Mouse (Mus musculus) heart, postnatal 25 days (tissue): ENCODE data around the gene Olfr239. TPM values are rescaled to one million over a fixed set of nuclear protein-coding genes. Genes with fewer than 3 reads are reported as not detected.
"Not testable (repeated sequence)": the region's sequence is repeated elsewhere in the genome, so short reads cannot be mapped to it uniquely, and the experiment has no call there.

ENCODE experiments used
- DNase-seq: peaks from one replicate; pipeline ENCODE4 v3.0.0; 2022; ENCODE audit warnings: low spot score
- intact Hi-C: fragments of 180-260 bp; cut with DNase I; formaldehyde crosslinking; loops from one replicate; pipeline ENCODE4 v1.15.1; 2025
- total RNA-seq, 2 experiments: library from RNA; stranded (reverse); gene quantifications; 2 replicates each; pipeline ENCODE4 v1.2.3; 2021

Gene Olfr239
- total RNA-seq: not detected

DNA sequence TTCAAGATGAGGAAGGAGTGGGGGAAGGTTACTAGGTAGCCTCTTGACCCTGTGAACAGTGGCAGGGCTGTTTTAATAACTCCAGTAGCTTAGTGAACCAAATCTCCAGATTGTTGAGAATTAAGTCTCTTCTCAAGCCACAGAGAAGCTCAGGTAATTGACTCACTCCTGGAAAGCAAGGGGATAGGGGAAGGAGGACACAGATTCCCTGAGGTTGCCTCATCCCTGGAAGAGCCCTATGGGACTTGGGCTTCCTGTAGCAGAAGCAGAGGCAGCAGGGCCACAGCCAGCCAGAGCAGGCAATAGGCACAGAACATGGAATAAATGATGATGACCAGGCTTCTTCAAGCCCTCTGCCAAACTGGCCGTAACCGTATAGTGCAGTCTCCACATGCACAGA lies at the start of gene Olfr239:
Olfr239 (plus strand) TSS at position 301 of the 400 bp plus-strand sequence.
- DNase-seq, intact Hi-C loops: not testable (repeated sequence)

DNA sequence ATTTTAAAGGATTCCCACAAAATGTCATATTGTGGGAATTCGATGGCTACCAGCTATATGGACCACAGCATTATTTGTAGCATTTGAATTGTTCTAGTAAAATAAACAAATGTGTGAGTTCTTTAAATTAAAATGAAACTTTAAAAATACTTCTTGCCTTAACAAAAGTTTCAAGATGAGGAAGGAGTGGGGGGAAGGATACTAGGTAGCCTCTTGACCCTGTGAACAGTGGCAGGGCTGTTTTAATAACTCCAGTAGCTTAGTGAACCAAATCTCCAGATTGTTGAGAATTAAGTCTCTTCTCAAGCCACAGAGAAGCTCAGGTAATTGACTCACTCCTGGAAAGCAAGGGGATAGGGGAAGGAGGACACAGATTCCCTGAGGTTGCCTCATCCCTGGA lies 23.0 kb upstream of the Olfr239 start, which contains the start of gene Olfr55:
Olfr55 (plus strand) TSS at position 301 of the 400 bp plus-strand sequence.
- intact Hi-C loops, DNase-seq: not testable (repeated sequence)

DNA sequence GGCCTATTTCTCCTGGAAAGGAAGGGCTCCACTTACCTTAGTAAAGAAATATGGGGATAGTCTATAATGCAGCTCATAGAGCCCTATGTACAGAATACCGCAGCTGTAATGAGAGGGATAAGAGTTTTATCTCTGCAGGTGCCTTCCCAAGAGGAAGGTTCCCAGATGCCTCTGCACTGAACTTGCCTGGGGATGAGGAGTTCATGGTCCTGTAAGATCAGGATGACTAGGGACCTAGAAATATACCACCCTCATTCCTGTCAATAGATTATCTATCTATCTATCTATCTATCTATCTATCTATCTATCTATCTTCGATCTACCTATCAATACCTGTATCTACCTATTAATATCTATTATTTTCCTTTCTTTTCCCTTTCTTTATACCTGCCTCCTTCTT lies 30.5 kb downstream of the Olfr239 start, which contains the start of gene Olfr1564:
Olfr1564 (minus strand) TSS at position 101 of the 400 bp plus-strand sequence.
- intact Hi-C loops: no loop called here
- DNase-seq: no peak

DNA sequence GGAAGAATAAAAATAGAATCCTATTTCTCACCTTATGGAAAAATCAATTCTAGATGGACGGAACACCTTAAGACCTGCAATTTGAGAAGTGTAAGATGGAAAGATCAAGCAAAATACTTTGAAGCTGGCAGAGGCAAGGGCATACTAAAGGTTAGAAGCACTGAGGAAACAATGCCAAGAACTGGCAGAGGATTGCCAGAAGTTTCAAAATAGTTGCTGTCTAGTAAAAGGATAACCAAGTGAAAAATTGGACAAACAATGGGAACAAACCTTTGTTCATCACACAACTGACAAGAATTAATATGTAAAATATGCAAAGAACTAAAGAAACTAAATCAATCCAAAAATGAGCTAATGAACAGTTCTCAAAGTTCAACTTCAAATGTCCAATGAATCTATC lies 45.5 kb downstream of the Olfr239 start:
- intact Hi-C loops: loop anchor here (10.0 kb wide), 1 partner anchor 68 kb away; no protein-coding TSS in a partner anchor
- not testable (repeated sequence) for DNase-seq

Other genes with a start within 250 kb of the Olfr239 start
- 10 to 100 TPM; 10.9 to 12.3 TPM for gene Cyp4f13, start 243.9 kb upstream of the Olfr239 start, total RNA-seq
- 1 to 10 TPM; 2.4 to 3.0 TPM for gene Zfp472, start 225.5 kb upstream of the Olfr239 start, total RNA-seq
- gene Zfp952, start 198.2 kb upstream of the Olfr239 start, total RNA-seq: 1 to 10 TPM; 6.4 to 7.6 TPM
- 1 to 10 TPM; 4.8 to 4.9 TPM for gene Zfp763, start 157.9 kb upstream of the Olfr239 start, total RNA-seq
- not detected for gene 4921501E09Rik, start 123.2 kb upstream of the Olfr239 start, total RNA-seq
- gene Zfp563, start 102.0 kb upstream of the Olfr239 start, total RNA-seq: 1 to 10 TPM; 6.3 to 7.7 TPM
- under 1 TPM; 0.08 to 0.13 TPM for gene Morc2b, start 51.6 kb upstream of the Olfr239 start, total RNA-seq
- gene Olfr55, start 22.9 kb upstream of the Olfr239 start, total RNA-seq: not detected
- gene Olfr1564, start 30.4 kb downstream of the Olfr239 start, total RNA-seq: under 1 TPM; 0.08 to 0.22 TPM
- 10 to 100 TPM in 1 of 2 experiments, 1 to 10 TPM in 1; 10.0 to 11.6 TPM for gene Zfp955a, start 63.8 kb downstream of the Olfr239 start, total RNA-seq
- gene Olfr63, start 73.4 kb downstream of the Olfr239 start, total RNA-seq: not detected
- gene Zfp955b, start 98.2 kb downstream of the Olfr239 start, total RNA-seq: 10 to 100 TPM; 10.8 to 16.5 TPM
- gene Zfp81, start 167.6 kb downstream of the Olfr239 start, total RNA-seq: 1 to 10 TPM; 5.6 to 6.0 TPM
- gene Zfp101, start 203.3 kb downstream of the Olfr239 start, total RNA-seq: 1 to 10 TPM; 3.9 to 4.1 TPM
- not detected for gene Actl9, start 241.6 kb downstream of the Olfr239 start, total RNA-seq